Mouse (Mus musculus) gastrocnemius, adult 2 months (tissue): Measurements from ENCODE around the gene Sptbn2. TPM values are rescaled to one million over a fixed set of nuclear protein-coding genes. Genes with fewer than 3 reads are reported as not detected.
"Not testable (repeated sequence)": the region's sequence is repeated elsewhere in the genome, so short reads cannot be mapped to it uniquely, and the experiment has no call there.

ENCODE experiments used
- DNase-seq: peaks from one replicate; pipeline ENCODE4 v3.0.0; 2022
- H3K27ac ChIP-seq: fragments of 200-600 bp; 2 replicates; pipeline ENCODE4 v1.8.1; 2022; ENCODE audit warnings: mild to moderate bottlenecking
- H3K4me3 ChIP-seq: fragments of 200-600 bp; 2 replicates; pipeline ENCODE4 v1.8.1; 2022; ENCODE audit warnings: mild to moderate bottlenecking, moderate library complexity
- CTCF ChIP-seq: fragments of 200-600 bp; IDR thresholded peaks from 2 replicates; pipeline ENCODE4 v1.8.1; 2022; ENCODE audit warnings: antibody characterized with exemption, mild to moderate bottlenecking, moderate library complexity
- intact Hi-C: fragments of 180-260 bp; cut with DNase I; formaldehyde crosslinking; loops from one replicate; pipeline ENCODE4 v1.15.1; 2025
- total RNA-seq, 2 experiments: library from RNA; stranded (reverse); gene quantifications; 2 replicates each; pipeline ENCODE4 v1.2.3; 2021

The Sptbn2 gene
- total RNA-seq, 2 experiments from 2014 or later = 0.03 TPM; not detected in 1

GRCm38 (mm10) chr19:4756193-4756911, 45.4 kb downstream of the Sptbn2 start, which contains the start of gene Rbm4b:
Rbm4b (plus strand) TSS chr19:4756497.
- DNase-seq = peak; percentile 98
- no peak for TF ChIP-seq CTCF
- intact Hi-C loops = loop anchor here (5.0 to 10.0 kb wide), 4 partner anchors 36 to 208 kb away; partner anchors contain the start of genes Bbs1, Gm21992, Mrpl11 and Rbm14
- Histone ChIP-seq H3K27ac (peak within 1 kb of the TSS; percentile 97), H3K4me3 (peak within 1 kb of the TSS; percentile 87)

GRCm38 (mm10) chr19:4756921-4757320, 46.0 kb downstream of the Sptbn2 start:
- intact Hi-C loops = loop anchor here (5.0 to 10.0 kb wide), 4 partner anchors 35 to 208 kb away; partner anchors contain the start of genes Bbs1, Gm21992, Mrpl11 and Rbm14
- Histone ChIP-seq H3K27ac (peak overlapping the region; percentile 97), H3K4me3 (peak overlapping the region; percentile 87)
- no peak for TF ChIP-seq CTCF
- DNase-seq = no peak

GRCm38 (mm10) chr19:4760544-4760943, 49.6 kb downstream of the Sptbn2 start:
- H3K4me3 ChIP-seq, intact Hi-C loops, DNase-seq, H3K27ac ChIP-seq: not testable (repeated sequence)

GRCm38 (mm10) chr19:4762876-4763275, 51.9 kb downstream of the Sptbn2 start:
- DNase-seq = no peak
- Histone ChIP-seq H3K4me3 (no peak overlapping the region), H3K27ac (no peak overlapping the region)
- TF ChIP-seq CTCF = peak; percentile 30
- intact Hi-C loops = no loop called here

GRCm38 (mm10) chr19:4767507-4768148, 56.7 kb downstream of the Sptbn2 start:
- H3K4me3 ChIP-seq = no peak overlapping the region
- H3K27ac ChIP-seq = no peak overlapping the region
- intact Hi-C loops = no loop called here
- no peak for TF ChIP-seq CTCF
- no peak for DNase-seq

- DNase-seq = no peak
- peak overlapping the region; percentile 3; the same call in 1 of the 2 replicates for H3K27ac ChIP-seq
- H3K4me3 ChIP-seq = no peak overlapping the region
- intact Hi-C loops = no loop called here
- no peak for TF ChIP-seq CTCF
Observed at GRCm38 (mm10) chr19:4772785-4773184, 61.8 kb downstream of the Sptbn2 start.

GRCm38 (mm10) chr19:4782891-4783290, 71.9 kb downstream of the Sptbn2 start:
- no peak for TF ChIP-seq CTCF
- intact Hi-C loops = no loop called here
- H3K27ac ChIP-seq = no peak overlapping the region

GRCm38 (mm10) chr19:4785206-4785605, 74.2 kb downstream of the Sptbn2 start:
- no peak for TF ChIP-seq CTCF
- Histone ChIP-seq H3K4me3 (no peak overlapping the region), H3K27ac (no peak overlapping the region)
- DNase-seq = no peak
- intact Hi-C loops = no loop called here

More at GRCm38 (mm10) chr19:4782891-4783290, 71.9 kb downstream of the Sptbn2 start:
- H3K4me3 ChIP-seq = no peak overlapping the region
- no peak for DNase-seq

- no peak overlapping the region for H3K4me3 ChIP-seq
- intact Hi-C loops = no loop called here
- H3K27ac ChIP-seq = no peak overlapping the region
- TF ChIP-seq CTCF = no peak
- DNase-seq = no peak
Observed at GRCm38 (mm10) chr19:4786313-4786712, 75.3 kb downstream of the Sptbn2 start.

GRCm38 (mm10) chr19:4793281-4793830, 82.4 kb downstream of the Sptbn2 start:
- intact Hi-C loops = loop anchor here (5.0 kb wide), 1 partner anchor 36 kb away; the partner anchor contains the start of gene Rbm4b
- DNase-seq = no peak
- no peak for TF ChIP-seq CTCF
- peak overlapping the region; percentile 93 for H3K27ac ChIP-seq
- peak overlapping the region; percentile 94 for H3K4me3 ChIP-seq

GRCm38 (mm10) chr19:4793831-4794422, 83.0 kb downstream of the Sptbn2 start, which contains the start of gene Rbm4:
Rbm4 (minus strand) TSS chr19:4793901.
- intact Hi-C loops = loop anchor here (1.0 to 5.0 kb wide), 2 partner anchors 17 to 37 kb away; partner anchors contain the start of genes Gm21992, Rbm14 and Rbm4b
- TF ChIP-seq CTCF = no peak
- peak; percentile 96 for DNase-seq
- peak within 1 kb of the TSS; percentile 93 for H3K27ac ChIP-seq
- peak within 1 kb of the TSS; percentile 94 for H3K4me3 ChIP-seq

- DNase-seq = no peak
- Histone ChIP-seq H3K27ac (no peak overlapping the region), H3K4me3 (no peak overlapping the region)
- TF ChIP-seq CTCF = no peak
- intact Hi-C loops = no loop called here
Observed at GRCm38 (mm10) chr19:4795929-4796328, 85.0 kb downstream of the Sptbn2 start.
